Mouse (Mus musculus): ENCODE results near the gene Apobr.

GRCm38 (mm10) chr7:126625369-126625768 lies 40.6 kb downstream of the Apobr start:
- TF ChIP-seq CTCF (IDR thresholded peaks at IDR 0.05; ENCODE audit: insufficient read depth, low read depth, low read length) (no peak), POLR2A (IDR thresholded peaks at IDR 0.05; ENCODE audit: insufficient read depth, low read depth, low read length) (0 out of 2 replicates have a peak, but pooled peaks have one; percentile 26)

All from olfactory bulb, adult 2 months (tissue).